Mouse (Mus musculus): ENCODE data around the gene Vezt. TPM values are rescaled to one million over a fixed set of nuclear protein-coding genes. Genes with fewer than 3 reads are reported as not detected.

The Vezt gene
- total RNA-seq, 2 experiments from 2014 or later: 36.9 to 37.7 TPM

GRCm38 (mm10) chr10:94038366-94039260 is 3.0 kb upstream of the Vezt start:
- DNase-seq: no peak

DNA sequence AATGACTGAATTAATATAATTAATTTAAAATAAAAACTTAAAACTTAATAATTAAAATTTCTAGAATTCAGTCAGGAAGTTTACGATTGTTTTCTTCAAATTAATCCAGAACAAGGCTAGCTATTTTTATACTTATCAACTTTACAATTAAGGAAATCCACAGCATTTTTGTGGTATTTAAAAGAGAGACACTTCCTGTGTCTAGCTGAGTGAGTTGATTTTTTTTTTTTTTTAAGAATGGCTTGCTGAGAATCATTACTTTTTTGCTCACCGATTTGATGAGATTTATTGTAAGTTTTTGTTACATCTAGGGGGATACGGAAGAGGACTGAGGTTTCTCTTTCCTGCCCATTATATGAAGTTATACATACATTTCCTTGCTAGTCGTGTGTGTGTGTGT is 2.0 kb upstream of the Vezt start:
- DNase-seq: no peak

DNA sequence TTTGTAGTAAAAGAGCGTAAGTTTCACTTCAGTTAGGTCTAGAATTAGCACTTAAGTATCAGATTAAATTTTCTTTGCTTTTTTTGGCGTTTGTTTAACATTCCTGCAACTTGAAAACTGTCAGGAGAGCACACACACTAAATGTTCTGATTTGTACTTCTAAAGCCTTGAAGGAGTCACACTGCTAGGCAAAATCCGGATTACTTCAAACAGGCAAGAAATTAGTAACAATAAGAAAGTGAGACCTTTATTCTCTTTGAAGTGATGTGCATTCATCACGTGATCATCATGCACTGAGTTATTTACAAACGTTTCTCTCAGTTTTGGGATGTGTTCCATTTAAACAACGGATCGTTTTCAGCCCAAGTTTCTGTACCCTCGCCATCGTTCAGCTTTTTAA is 1.6 kb upstream of the Vezt start:
- no peak for DNase-seq

- peak in 1 of 2 experiments; percentile 73 for DNase-seq
Measured at GRCm38 (mm10) chr10:94036375-94036758, 750 bp upstream of the Vezt start.

GRCm38 (mm10) chr10:94034876-94035657 is 550 bp downstream of the Vezt start:
- DNase-seq: peak in 1 of 2 experiments; percentile 63

- DNase-seq: no peak
Measured at GRCm38 (mm10) chr10:94031164-94031563, 4.5 kb downstream of the Vezt start.

DNA sequence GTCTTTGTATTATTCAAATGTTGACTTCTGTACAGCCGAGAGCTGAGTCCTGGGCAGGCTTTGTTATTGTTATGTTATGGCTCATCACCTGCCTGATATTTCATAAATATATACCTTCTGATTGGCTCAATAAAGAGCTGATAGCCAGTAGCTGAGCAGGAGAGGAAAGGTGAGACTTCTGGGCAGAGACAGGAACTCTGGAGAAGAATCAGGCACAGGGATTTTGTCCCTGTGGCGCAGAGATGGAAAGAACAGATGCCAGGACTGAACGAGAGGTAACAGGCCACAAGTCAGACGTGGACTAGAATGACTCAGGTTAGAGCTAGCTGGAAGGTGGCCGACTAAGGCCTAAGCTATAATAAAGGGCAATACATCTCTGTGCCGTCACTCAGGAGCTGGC is 7.1 kb downstream of the Vezt start:
- DNase-seq: no peak

DNA sequence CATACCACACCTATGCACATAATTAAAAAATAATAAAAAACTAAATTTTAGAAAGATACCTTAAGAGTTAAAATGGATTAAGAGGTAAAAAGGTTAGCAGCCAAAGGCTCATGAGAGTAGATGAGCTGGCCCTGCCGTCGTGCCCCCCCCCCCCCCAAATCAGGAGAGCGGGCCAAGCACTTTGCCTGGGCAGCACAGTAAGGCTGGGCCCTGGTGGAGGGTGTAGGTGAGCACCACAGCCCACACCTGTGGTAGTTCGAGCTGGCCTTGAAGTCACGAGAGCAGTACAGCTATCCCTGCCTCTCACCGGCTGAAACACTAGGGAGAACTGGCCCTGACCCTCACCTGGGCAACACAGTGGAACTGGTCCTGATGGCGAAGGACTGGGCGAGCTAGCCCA is 10.5 kb downstream of the Vezt start:
- no peak for DNase-seq

- no peak for DNase-seq
Measured at GRCm38 (mm10) chr10:94021059-94021458, 14.6 kb downstream of the Vezt start.

DNA sequence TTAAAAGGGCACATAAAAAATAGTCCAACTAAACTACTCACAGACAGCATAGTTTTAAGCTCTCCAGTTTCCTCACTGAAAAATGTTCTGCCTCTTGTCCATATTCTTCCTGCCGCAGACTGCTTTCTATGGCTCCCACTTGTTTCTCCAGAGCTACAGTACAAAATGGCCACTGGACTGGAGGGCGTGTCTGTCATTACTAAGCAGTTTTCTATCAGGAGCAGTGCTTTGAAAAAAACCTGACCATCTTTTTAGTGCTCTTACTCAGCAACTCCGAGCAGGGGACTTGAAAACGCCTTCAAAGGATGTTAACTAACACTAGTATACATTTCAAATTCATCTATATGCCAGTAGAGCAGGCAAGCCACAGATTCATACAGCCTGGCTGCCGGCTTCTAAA is 15.0 kb downstream of the Vezt start:
- DNase-seq: no peak

DNA sequence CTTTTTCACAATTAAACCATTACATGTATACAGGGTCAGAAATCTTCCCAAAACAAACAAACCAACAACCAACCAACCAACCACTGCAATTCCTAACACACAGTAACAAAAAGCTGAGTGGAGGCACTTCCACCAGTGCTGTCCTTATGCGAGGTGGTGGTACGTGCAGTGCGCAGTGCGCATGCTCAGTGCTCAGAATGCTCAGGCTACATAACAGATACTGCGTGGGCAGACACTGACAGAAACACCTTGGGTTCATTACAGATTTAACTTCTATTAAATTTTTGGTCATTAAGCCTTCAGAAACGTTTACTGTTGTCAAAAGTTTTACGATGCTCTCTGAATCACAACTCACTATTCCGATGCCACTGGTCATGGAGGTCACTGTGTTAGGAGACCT is 18.2 kb downstream of the Vezt start:
- no peak for DNase-seq

DNA sequence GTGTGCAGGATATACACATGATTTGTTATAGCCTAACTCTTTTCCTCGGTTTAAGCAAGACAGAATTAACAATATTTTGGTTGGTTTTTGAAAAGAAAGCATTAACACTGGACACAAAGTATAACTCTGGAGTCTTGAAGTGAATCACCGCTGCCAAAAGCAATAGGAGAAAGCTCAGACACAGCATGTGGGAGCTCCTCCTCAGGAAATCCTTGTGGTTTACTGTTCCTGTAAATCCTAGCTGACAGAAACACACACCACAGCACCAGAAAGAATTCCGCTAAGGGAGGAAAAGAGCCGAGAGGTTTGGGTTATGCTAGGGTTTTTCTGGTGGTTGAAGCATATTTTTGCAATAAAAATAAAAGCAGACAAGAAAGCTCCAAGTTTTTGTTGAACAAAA is 21.4 kb downstream of the Vezt start:
- DNase-seq: no peak

GRCm38 (mm10) chr10:94013196-94013595 is 22.4 kb downstream of the Vezt start:
- peak; percentile 51 to 77 for DNase-seq

GRCm38 (mm10) chr10:94011024-94011423 is 24.6 kb downstream of the Vezt start:
- no peak for DNase-seq

DNA sequence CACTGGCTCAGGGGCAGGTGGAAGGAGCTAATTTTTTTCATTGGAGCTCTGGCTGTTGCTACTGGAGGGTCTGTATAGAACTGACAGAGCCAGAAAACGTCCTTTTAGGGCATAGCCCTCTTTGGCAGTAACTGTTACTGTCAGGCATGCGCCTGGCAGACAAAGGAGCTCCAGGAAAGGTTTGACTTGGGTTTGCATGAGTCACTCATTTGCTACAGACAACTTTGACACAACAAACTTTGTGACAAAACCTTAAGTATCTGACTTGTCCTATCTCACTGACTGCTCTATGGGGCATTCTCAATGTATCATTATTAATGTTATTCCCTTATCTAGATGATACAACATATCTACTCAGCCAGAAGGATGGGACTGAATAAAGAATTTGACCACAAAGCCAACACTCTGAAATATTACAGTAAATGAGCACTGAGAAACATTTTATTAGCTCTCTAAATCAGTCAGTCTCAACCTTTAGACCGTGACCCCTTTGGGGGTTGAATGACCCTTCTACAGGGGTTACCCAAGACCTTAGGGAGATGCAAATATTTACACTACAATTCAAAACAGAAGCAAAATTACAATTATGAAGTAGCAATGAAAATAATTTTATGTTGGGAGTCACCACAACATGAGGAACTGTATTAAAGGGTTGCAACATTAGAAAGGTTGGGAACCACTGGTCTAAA is 25.5 kb downstream of the Vezt start:
- DNase-seq: no peak

DNA sequence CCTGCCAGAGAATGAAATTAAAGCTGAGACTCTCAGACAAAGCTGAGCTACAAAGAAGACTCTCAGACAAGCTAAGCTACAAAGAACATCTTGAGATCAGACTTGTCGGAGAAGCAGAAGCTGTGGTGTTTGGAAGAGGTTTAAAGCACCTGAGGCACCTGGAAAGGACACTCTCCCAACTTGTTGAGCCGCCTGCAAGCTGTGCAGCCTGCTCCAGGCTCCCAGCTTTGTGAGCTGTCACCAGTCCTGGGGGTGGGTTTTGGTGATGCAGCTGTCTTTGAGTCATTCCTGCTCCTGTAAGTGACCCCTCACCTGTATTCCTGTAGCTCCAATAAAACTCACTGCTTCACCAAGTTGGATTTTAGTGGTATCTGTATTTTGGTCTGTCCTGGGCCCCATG is 27.3 kb downstream of the Vezt start:
- no peak for DNase-seq

DNA sequence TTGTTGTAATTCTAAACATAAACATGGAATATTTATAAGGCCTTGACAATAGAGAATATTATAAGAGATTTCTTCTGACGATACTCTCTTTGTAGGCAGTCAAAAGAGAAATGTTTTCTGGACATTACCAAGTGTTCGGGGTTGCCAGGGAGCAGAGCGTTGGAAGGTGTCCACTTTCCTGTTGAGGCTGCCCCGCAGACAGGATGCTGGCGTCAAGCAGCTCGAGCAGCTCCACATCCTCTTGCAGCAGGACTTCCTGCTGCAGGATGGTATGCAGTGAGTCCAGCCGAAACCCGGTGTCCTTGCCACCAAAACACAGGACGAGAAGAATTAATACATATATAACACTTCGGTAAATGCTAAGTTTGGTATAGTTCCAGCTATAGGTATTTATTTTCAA is 35.4 kb downstream of the Vezt start:
- peak in 1 of 2 experiments; percentile 28 for DNase-seq

- no peak for DNase-seq
Measured at GRCm38 (mm10) chr10:93999357-93999756, 36.3 kb downstream of the Vezt start.

DNA sequence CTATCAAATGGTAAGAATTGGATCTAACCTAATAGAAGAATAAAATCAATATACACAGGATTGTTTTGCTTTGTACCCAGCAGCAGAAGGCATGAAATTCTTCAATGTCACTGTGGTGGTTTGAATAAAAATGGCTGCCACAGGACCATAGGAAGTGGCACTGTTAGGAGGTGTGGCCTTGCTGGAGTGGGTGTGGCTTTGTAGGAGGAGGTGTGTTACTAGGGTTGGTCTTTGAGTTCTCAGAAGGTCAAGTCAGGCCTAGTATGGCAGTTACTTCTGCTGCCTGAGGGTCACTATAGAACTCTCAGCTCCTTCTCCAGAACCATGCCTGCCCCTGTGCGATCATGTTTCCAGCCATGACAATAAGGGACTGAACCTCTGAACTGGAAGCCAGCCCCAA is 40.5 kb downstream of the Vezt start:
- no peak for DNase-seq

GRCm38 (mm10) chr10:93994136-93994535 is 41.5 kb downstream of the Vezt start:
- DNase-seq: peak; percentile 14 to 35

GRCm38 (mm10) chr10:93985357-93985756 is 50.3 kb downstream of the Vezt start:
- DNase-seq: no peak

- no peak for DNase-seq
Measured at GRCm38 (mm10) chr10:93969306-93969705, 66.3 kb downstream of the Vezt start.

DNA sequence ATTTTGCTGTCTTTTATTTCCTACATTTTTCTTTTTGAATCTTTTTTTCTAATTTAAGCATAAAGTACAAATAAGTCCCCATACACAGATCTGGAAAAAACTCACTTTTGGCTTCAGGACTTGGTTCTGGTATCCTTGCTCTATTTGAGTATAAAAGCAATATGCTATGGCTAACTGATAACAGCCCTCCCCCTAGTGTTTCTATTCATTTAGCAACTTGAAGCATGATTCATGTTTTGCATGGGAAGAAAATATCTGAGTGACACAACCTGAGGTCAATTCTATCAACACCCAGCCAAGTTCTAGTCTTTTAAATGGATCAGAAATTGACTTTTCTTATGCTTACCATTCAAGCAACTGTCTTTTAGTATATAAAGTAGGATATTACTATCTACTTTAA is 68.1 kb downstream of the Vezt start:
- no peak for DNase-seq
